Mouse (Mus musculus) CH12.LX (cell line): Measurements from ENCODE around the gene Ago4. TPM values are rescaled to one million over a fixed set of nuclear protein-coding genes. Genes with fewer than 3 reads are reported as not detected.

Experiments used
- DNase-seq: peaks from one replicate; pipeline ENCODE4 v3.0.0-alpha.2; 2013; ENCODE audit errors: extremely low read depth
- H3K27ac ChIP-seq: 2 replicates; pipeline ENCODE4 v1.5.1; 2012; ENCODE audit warnings: low read depth, mild to moderate bottlenecking, control low read depth, moderate library complexity; ENCODE audit not compliant: insufficient read depth
- H3K27me3 ChIP-seq: replicated peaks from 2 replicates; pipeline ENCODE3; 2012; ENCODE audit warnings: inconsistent platforms
- H3K36me3 ChIP-seq, 2 experiments: replicated peaks in 1 of 2; 2 replicates each; pipeline versions ENCODE3 to v1.6.1; 2012; ENCODE audit warnings: inconsistent platforms in 1 of 2, low read length in 1 of 2, mild to moderate bottlenecking in 1 of 2, mixed read lengths in 1 of 2, moderate library complexity in 1 of 2; ENCODE audit not compliant: control insufficient read depth in 1 of 2, insufficient read depth in 1 of 2
- H3K4me1 ChIP-seq, 2 experiments: 2 replicates each; pipeline ENCODE4 v1.6.1; 2012; ENCODE audit warnings: inconsistent platforms in 1 of 2, moderate library complexity in 1 of 2; ENCODE audit not compliant: insufficient read depth in 2 of 2, control insufficient read depth in 1 of 2
- H3K4me2 ChIP-seq: 2 replicates; pipeline ENCODE4 v1.6.1; 2012; ENCODE audit warnings: low read depth, mild to moderate bottlenecking, control low read depth; ENCODE audit not compliant: poor library complexity, insufficient read depth, severe bottlenecking
- H3K4me3 ChIP-seq, 3 experiments: fragments of 150-350 bp in 1 of 3; sonication (generic) in 1 of 3; replicated peaks in 1 of 3; 2 replicates each; pipeline versions ENCODE3 to v1.5.1; 2011 to 2012; ENCODE audit warnings: low read depth in 2 of 3, low read length in 2 of 3, mild to moderate bottlenecking in 2 of 3, moderate library complexity in 2 of 3, control low read depth in 1 of 3, improper control_type of control experiment in 1 of 3, inconsistent platforms in 1 of 3, mixed read lengths in 1 of 3; ENCODE audit not compliant: poor library complexity in 1 of 3
- H3K79me2 ChIP-seq: replicated peaks from 2 replicates; pipeline ENCODE4 v1.6.1; 2012; ENCODE audit warnings: mild to moderate bottlenecking, moderate library complexity; ENCODE audit not compliant: control insufficient read depth, poor library complexity, insufficient read depth, severe bottlenecking; ENCODE audit errors: extremely low read depth
- H3K9ac ChIP-seq: 2 replicates; pipeline ENCODE4 v1.6.1; 2012; ENCODE audit warnings: low read depth, mild to moderate bottlenecking, control low read depth, moderate library complexity; ENCODE audit not compliant: insufficient read depth
- H3K9me3 ChIP-seq: replicated peaks from 2 replicates; pipeline ENCODE3; 2012; ENCODE audit warnings: low read length, inconsistent platforms, mixed read lengths
- BHLHE40 ChIP-seq: IDR thresholded peaks from 2 replicates; pipeline ENCODE4 v1.6.1; 2011; ENCODE audit warnings: mild to moderate bottlenecking, low read depth, low read length, improper control_type of control experiment
- CHD1 ChIP-seq: IDR thresholded peaks from 2 replicates; pipeline ENCODE4 v1.6.1; 2012; ENCODE audit warnings: low read depth, low read length, improper control_type of control experiment, inconsistent platforms
- CHD2 ChIP-seq: IDR thresholded peaks from 2 replicates; pipeline ENCODE4 v1.6.1; 2011; ENCODE audit warnings: low read length, improper control_type of control experiment
- CTCF ChIP-seq, 2 experiments: IDR thresholded peaks in 1 of 2; conservative IDR thresholded peaks in 1 of 2; 2 replicates each; pipeline ENCODE4 v1.5.1; 2011 to 2012; ENCODE audit warnings: low read depth in 2 of 2, low read length in 2 of 2, improper control_type of control experiment in 1 of 2, inconsistent platforms in 1 of 2, mild to moderate bottlenecking in 1 of 2, moderate library complexity in 1 of 2
- E2F4 ChIP-seq: IDR thresholded peaks from 2 replicates; pipeline ENCODE4 v1.6.1; 2011; ENCODE audit warnings: low read depth, low read length, improper control_type of control experiment; ENCODE audit not compliant: insufficient replicate concordance
- ELF1 ChIP-seq: IDR thresholded peaks from 2 replicates; pipeline ENCODE4 v1.6.1; 2014; ENCODE audit warnings: low read depth, mild to moderate bottlenecking, inconsistent platforms, low read length, improper control_type of control experiment
- GABPA ChIP-seq: IDR thresholded peaks from 2 replicates; pipeline ENCODE4 v1.6.1; 2012; ENCODE audit warnings: low read depth, low read length, improper control_type of control experiment, inconsistent platforms; ENCODE audit not compliant: insufficient replicate concordance
- IRF4 ChIP-seq: IDR thresholded peaks from 2 replicates; pipeline ENCODE4 v1.6.1; 2014; ENCODE audit warnings: low read depth, mild to moderate bottlenecking, inconsistent platforms, low read length, improper control_type of control experiment
- JUND ChIP-seq: conservative IDR thresholded peaks from 2 replicates; pipeline ENCODE4 v1.6.1; 2011; ENCODE audit warnings: low read depth, low read length, improper control_type of control experiment
- MAFK ChIP-seq: IDR thresholded peaks from 2 replicates; pipeline ENCODE4 v1.6.1; 2011; ENCODE audit warnings: low read length, improper control_type of control experiment; ENCODE audit not compliant: insufficient replicate concordance
- MAX ChIP-seq: IDR thresholded peaks from 2 replicates; pipeline ENCODE4 v1.6.1; 2011; ENCODE audit warnings: low read length, improper control_type of control experiment
- MAZ ChIP-seq: IDR thresholded peaks from 2 replicates; pipeline ENCODE4 v1.6.1; 2012; ENCODE audit warnings: low read depth, mild to moderate bottlenecking, inconsistent platforms, low read length, improper control_type of control experiment, moderate library complexity
- MEF2A ChIP-seq: IDR thresholded peaks from 2 replicates; pipeline ENCODE4 v1.6.1; 2014; ENCODE audit warnings: low read depth, mild to moderate bottlenecking, inconsistent platforms, low read length, improper control_type of control experiment, borderline replicate concordance
- MXI1 ChIP-seq: IDR thresholded peaks from 2 replicates; pipeline ENCODE4 v1.6.1; 2011; ENCODE audit warnings: mild to moderate bottlenecking, low read depth, low read length, improper control_type of control experiment
- MYC ChIP-seq: IDR thresholded peaks from 2 replicates; pipeline ENCODE4 v1.6.1; 2011; ENCODE audit warnings: low read depth, mild to moderate bottlenecking, improper control_type of control experiment, low read length
- NELFE ChIP-seq: IDR thresholded peaks from 2 replicates; pipeline ENCODE4 v1.6.1; 2011; ENCODE audit warnings: low read depth, low read length, improper control_type of control experiment
- NRF1 ChIP-seq: IDR thresholded peaks from 2 replicates; pipeline ENCODE4 v1.6.1; 2014; ENCODE audit warnings: low read depth, mild to moderate bottlenecking, inconsistent platforms, low read length, improper control_type of control experiment, moderate library complexity
- POLR2A ChIP-seq: IDR thresholded peaks from 2 replicates; pipeline ENCODE4 v1.6.1; 2011; ENCODE audit warnings: low read depth, mild to moderate bottlenecking, improper control_type of control experiment, low read length
- POLR2AphosphoS2 ChIP-seq: IDR thresholded peaks from 2 replicates; pipeline ENCODE4 v1.6.1; 2011; ENCODE audit warnings: low read depth, low read length, improper control_type of control experiment
- RAD21 ChIP-seq: IDR thresholded peaks from 2 replicates; pipeline ENCODE4 v1.6.1; 2011; ENCODE audit warnings: low read depth, mild to moderate bottlenecking, low read length, improper control_type of control experiment, moderate library complexity
- RCOR1 ChIP-seq: conservative IDR thresholded peaks from 2 replicates; pipeline ENCODE4 v1.6.1; 2012; ENCODE audit warnings: low read depth, mild to moderate bottlenecking, inconsistent platforms, low read length, improper control_type of control experiment
- SIN3A ChIP-seq: IDR thresholded peaks from 2 replicates; pipeline ENCODE4 v1.6.1; 2012; ENCODE audit warnings: low read length, improper control_type of control experiment, inconsistent platforms
- SMC3 ChIP-seq: IDR thresholded peaks from 2 replicates; pipeline ENCODE4 v1.6.1; 2011; ENCODE audit warnings: low read depth, low read length, improper control_type of control experiment
- TBP ChIP-seq: conservative IDR thresholded peaks from 2 replicates; pipeline ENCODE4 v1.6.1; 2011; ENCODE audit warnings: low read depth, low read length, improper control_type of control experiment
- TCF12 ChIP-seq: IDR thresholded peaks from 2 replicates; pipeline ENCODE4 v1.6.1; 2014; ENCODE audit warnings: low read depth, mild to moderate bottlenecking, inconsistent platforms, low read length, improper control_type of control experiment
- UBTF ChIP-seq: IDR thresholded peaks from 2 replicates; pipeline ENCODE4 v1.6.1; 2012; ENCODE audit warnings: low read depth, mild to moderate bottlenecking, inconsistent platforms, low read length, improper control_type of control experiment, moderate library complexity
- USF1 ChIP-seq: IDR thresholded peaks from 2 replicates; pipeline ENCODE4 v1.6.1; 2014; ENCODE audit warnings: low read depth, mild to moderate bottlenecking, inconsistent platforms, low read length, improper control_type of control experiment
- USF2 ChIP-seq: conservative IDR thresholded peaks from 2 replicates; pipeline ENCODE4 v1.6.1; 2011; ENCODE audit warnings: low read depth, low read length, improper control_type of control experiment
- ZKSCAN1 ChIP-seq: IDR thresholded peaks from 2 replicates; pipeline ENCODE4 v1.6.1; 2012; ENCODE audit warnings: low read depth, inconsistent platforms, low read length, improper control_type of control experiment, borderline replicate concordance
- ZMIZ1 ChIP-seq: IDR thresholded peaks from 2 replicates; pipeline ENCODE4 v1.6.1; 2012; ENCODE audit warnings: low read depth, mild to moderate bottlenecking, inconsistent platforms, low read length, improper control_type of control experiment
- ZNF384 ChIP-seq: IDR thresholded peaks from 2 replicates; pipeline ENCODE4 v1.6.1; 2012; ENCODE audit warnings: low read depth, low read length, improper control_type of control experiment, inconsistent platforms
- dilution Hi-C: fragments of 300-500 bp; cut with MboI; formaldehyde crosslinking; loops from 2 replicates; pipeline ENCODE4 v1.14.3; 2020; ENCODE audit warnings: low sequenced_read_pairs; ENCODE audit not compliant: extremely low pct_unique_long_range_greater_than_20kb, extremely low pct_ligation_motif_present
- in situ Hi-C: fragments of 300-500 bp; cut with MboI; formaldehyde crosslinking; loops from 3 replicates; pipeline ENCODE4 v1.14.3; 2019; ENCODE audit warnings: low sequenced_read_pairs, low pct_ligation_motif_present, low pct_unique_long_range_greater_than_20kb, mixed read lengths
- polyA plus RNA-seq: library from polyadenylated mRNA; unstranded; fragments of >175 nt; gene quantifications from 2 replicates; pipeline ENCODE4 v1.2.1, GENCODE M21; 2012; ENCODE audit warnings: low read depth; ENCODE audit not compliant: insufficient read length
- total RNA-seq, 2 experiments: library from RNA; depleted of rRNA; stranded (reverse); fragments of 300-350 nt in 1 of 2; fragments of >200 nt in 1 of 2; gene quantifications; 2 replicates each; pipeline ENCODE4 v1.2.3; 2012 to 2014

The Ago4 gene
- total and polyA plus RNA-seq, 3 experiments: 1.2 to 2.6 (median 1.3) TPM

GRCm38 (mm10) chr4:126466251-126466750 is 67.0 kb downstream of the Ago4 start:
- Histone ChIP-seq H3K79me2 (peaks cover 18% of the 10 kb centered on the region), H3K9ac (no peak overlapping the region), H3K4me3 (no peak overlapping the region), H3K27me3 (no peaks in the 10 kb centered on the region), H3K9me3 (no peaks in the 10 kb centered on the region), H3K27ac (peak overlapping the region; percentile 29; the same call in 1 of the 2 replicates), H3K4me1 (peaks cover 16 to 50% of the 10 kb centered on the region in 2 experiments; a peak in 3 of 4 replicates), H3K36me3 (peaks cover 0 to 15% of the 10 kb centered on the region in 2 experiments), H3K4me2 (peak overlapping the region; percentile 46)
- in situ Hi-C loops (loop anchor here (10.0 kb wide), 1 partner anchor 132 kb away; no protein-coding TSS in a partner anchor), dilution Hi-C loops (no loop called here)
- TF ChIP-seq NELFE: no peak
- TF ChIP-seq ZMIZ1: no peak
- TF ChIP-seq SIN3A: 0 out of 2 replicates have a peak, but pooled peaks have one; percentile 11
- peak; percentile 26; the same call in 1 of the 2 replicates for TF ChIP-seq MXI1
- no peak for DNase-seq

GRCm38 (mm10) chr4:126465843-126466242 is 67.4 kb downstream of the Ago4 start:
- no peak overlapping the region for H3K4me3 ChIP-seq
- H3K9ac ChIP-seq: no peak overlapping the region
- in situ Hi-C loops: loop anchor here (10.0 kb wide), 1 partner anchor 131 kb away; no protein-coding TSS in a partner anchor
- H3K36me3 ChIP-seq: peaks cover 2 to 17% of the 10 kb centered on the region in 2 experiments
- H3K4me1 ChIP-seq: peaks cover 16 to 50% of the 10 kb centered on the region in 2 experiments; a peak in 3 of 4 replicates
- H3K9me3 ChIP-seq: no peaks in the 10 kb centered on the region
- no peak overlapping the region; the same call in 1 of the 2 replicates for H3K27ac ChIP-seq
- peaks cover 18% of the 10 kb centered on the region for H3K79me2 ChIP-seq
- H3K27me3 ChIP-seq: no peaks in the 10 kb centered on the region
- H3K4me2 ChIP-seq: peak overlapping the region; percentile 46
- peak; percentile 83 for DNase-seq
- dilution Hi-C loops: no loop called here
- TF ChIP-seq USF1: no peak
- no peak for TF ChIP-seq BHLHE40
- TF ChIP-seq SMC3: no peak
- no peak for TF ChIP-seq UBTF
- TF ChIP-seq CHD2: peak; percentile 64
- no peak for TF ChIP-seq NELFE
- no peak; the same call in none of the 2 replicates for TF ChIP-seq RAD21
- TF ChIP-seq CTCF (conservative IDR thresholded peaks at IDR 0.05 in 1 of 2, IDR thresholded peaks at IDR 0.05 in 1 of 2; ENCODE audit: low read depth in 2 of 2, low read length in 2 of 2): no peak
- TF ChIP-seq POLR2A: no peak
- TF ChIP-seq NRF1: 0 out of 2 replicates have a peak, but pooled peaks have one; percentile 13
- TF ChIP-seq IRF4: peak; percentile 62
- TF ChIP-seq E2F4: no peak
- no peak for TF ChIP-seq ZMIZ1
- TF ChIP-seq ELF1: peak; percentile 35; the same call in 1 of the 2 replicates
- TF ChIP-seq MYC: no peak
- 0 out of 2 replicates have a peak, but pooled peaks have one; percentile 44 for TF ChIP-seq MEF2A
- TF ChIP-seq JUND: no peak
- no peak for TF ChIP-seq ZKSCAN1
- no peak for TF ChIP-seq MAFK
- no peak for TF ChIP-seq TBP
- TF ChIP-seq POLR2AphosphoS2: no peak
- peak; percentile 58; the same call in 1 of the 2 replicates for TF ChIP-seq TCF12
- no peak for TF ChIP-seq MAX
- no peak for TF ChIP-seq GABPA
- peak; percentile 81 for TF ChIP-seq MAZ
- no peak for TF ChIP-seq RCOR1
- TF ChIP-seq USF2: no peak
- TF ChIP-seq CHD1: no peak
- 0 out of 2 replicates have a peak, but pooled peaks have one; percentile 3 for TF ChIP-seq MXI1
- no peak for TF ChIP-seq ZNF384
